Mouse (Mus musculus): Measurements from ENCODE around the gene Aldh16a1. TPM values are rescaled to one million over a fixed set of nuclear protein-coding genes. Genes with fewer than 3 reads are reported as not detected.

The Aldh16a1 gene
- total and polyA plus RNA-seq, 3 experiments = 26.9 to 49.8 (median 45.1) TPM

DNA sequence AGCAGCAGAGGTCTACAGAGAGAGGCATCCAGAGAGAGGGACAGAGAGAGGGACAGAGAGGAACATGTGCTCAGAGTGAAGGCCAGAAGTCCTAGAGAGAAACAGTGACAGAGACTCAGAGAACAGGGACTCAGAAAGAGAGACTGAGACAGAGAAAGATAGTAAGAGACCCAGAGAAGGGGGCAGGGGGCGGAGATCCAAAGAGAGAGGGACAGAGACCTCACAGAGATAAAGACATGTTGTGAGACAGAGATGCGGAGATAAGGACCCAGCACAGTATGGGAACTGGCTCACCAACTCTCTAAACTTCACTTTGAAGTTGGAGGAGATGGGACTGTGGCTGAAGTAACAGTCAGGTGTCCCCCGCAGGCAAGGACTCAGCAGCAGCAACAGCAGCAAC lies 19.0 kb downstream of the Aldh16a1 start:
- Histone ChIP-seq H3K79me2 (replicated peaks; ENCODE audit: control insufficient read depth, extremely low read depth, insufficient read depth, poor library complexity, severe bottlenecking) (no peaks in the 10 kb centered on the region), H3K9me3 (replicated peaks; ENCODE audit: low read length) (peaks cover 3% of the 10 kb centered on the region), H3K27ac (ENCODE audit: insufficient read depth, low read depth) (no peak overlapping the region), H3K4me2 (ENCODE audit: insufficient read depth, low read depth, poor library complexity, severe bottlenecking) (peak overlapping the region; percentile 72), H3K4me3 (replicated peaks in 1 of 3; ENCODE audit: low read depth in 2 of 3, low read length in 2 of 3, poor library complexity in 1 of 3) (peak overlapping the region; percentile 37 to 76 (median 67)), H3K4me1 (ENCODE audit: control insufficient read depth in 1 of 2, insufficient read depth in 2 of 2) (peaks cover 5 to 25% of the 10 kb centered on the region in 2 experiments), H3K36me3 (replicated peaks in 1 of 2; ENCODE audit: control insufficient read depth in 1 of 2, insufficient read depth in 1 of 2, low read length in 1 of 2) (peaks cover 0 to 26% of the 10 kb centered on the region in 2 experiments), H3K27me3 (replicated peaks) (no peaks in the 10 kb centered on the region), H3K9ac (ENCODE audit: insufficient read depth, low read depth) (peak overlapping the region; percentile 86; the same call in 1 of the 2 replicates)
- in situ Hi-C loops (cut with MboI; ENCODE audit: low pct_ligation_motif_present, low pct_unique_long_range_greater_than_20kb, low sequenced_read_pairs) (no loop called here), dilution Hi-C loops (cut with MboI; ENCODE audit: extremely low pct_ligation_motif_present, extremely low pct_unique_long_range_greater_than_20kb, low sequenced_read_pairs) (no loop called here)
- no peak for DNase-seq (ENCODE audit: extremely low read depth)
- TF ChIP-seq IRF4 (IDR thresholded peaks at IDR 0.05; ENCODE audit: low read depth, low read length) (no peak), ZNF384 (IDR thresholded peaks at IDR 0.05; ENCODE audit: low read depth, low read length) (no peak), JUN (IDR thresholded peaks at IDR 0.05; ENCODE audit: insufficient read depth, low read depth, low read length) (no peak), USF2 (conservative IDR thresholded peaks at IDR 0.05; ENCODE audit: low read depth, low read length) (no peak), MEF2A (IDR thresholded peaks at IDR 0.05; ENCODE audit: borderline replicate concordance, low read depth, low read length) (no peak), POLR2A (IDR thresholded peaks at IDR 0.05; ENCODE audit: low read depth, low read length) (no peak), TBP (conservative IDR thresholded peaks at IDR 0.05; ENCODE audit: low read depth, low read length) (no peak), E2F4 (IDR thresholded peaks at IDR 0.05; ENCODE audit: insufficient replicate concordance, low read depth, low read length) (no peak), ZKSCAN1 (IDR thresholded peaks at IDR 0.05; ENCODE audit: borderline replicate concordance, low read depth, low read length) (no peak), MAX (IDR thresholded peaks at IDR 0.05; ENCODE audit: low read length) (no peak), CHD2 (IDR thresholded peaks at IDR 0.05; ENCODE audit: low read length) (no peak), KAT2A (IDR thresholded peaks at IDR 0.05; ENCODE audit: insufficient replicate concordance, low read length) (no peak), ZMIZ1 (IDR thresholded peaks at IDR 0.05; ENCODE audit: low read depth, low read length) (no peak), PAX5 (IDR thresholded peaks at IDR 0.05; ENCODE audit: low read length) (no peak), ELF1 (IDR thresholded peaks at IDR 0.05; ENCODE audit: low read depth, low read length) (no peak), USF1 (IDR thresholded peaks at IDR 0.05; ENCODE audit: low read depth, low read length) (no peak), MAFK (IDR thresholded peaks at IDR 0.05; ENCODE audit: insufficient replicate concordance, low read length) (no peak)

DNA sequence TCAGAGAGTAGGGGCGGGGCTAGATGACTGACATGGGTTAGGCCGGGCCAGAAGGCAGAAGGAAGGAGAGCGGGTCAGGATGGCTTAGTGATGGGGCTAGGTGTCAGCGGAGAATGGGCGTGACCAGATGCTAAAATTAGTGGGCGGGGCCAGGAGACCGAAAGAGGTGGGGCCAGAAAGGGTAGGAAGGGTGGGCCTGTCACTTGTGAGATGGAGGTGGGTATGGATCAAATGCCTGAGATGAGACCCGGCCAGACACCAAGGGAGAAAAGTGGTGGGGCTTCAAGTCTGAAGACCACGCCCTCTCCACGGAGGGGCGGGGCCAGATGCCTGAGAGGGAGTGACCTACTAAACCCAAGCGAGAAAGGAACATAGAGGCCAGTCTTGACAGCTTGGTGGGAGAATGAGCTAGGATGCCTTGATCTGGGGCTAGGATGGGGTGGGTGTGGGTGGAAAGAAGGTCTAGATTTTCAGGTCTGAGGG lies 19.8 kb downstream of the Aldh16a1 start:
- H3K4me1 ChIP-seq (ENCODE audit: control insufficient read depth in 1 of 2, insufficient read depth in 2 of 2) = peaks cover 7 to 28% of the 10 kb centered on the region in 2 experiments
- DNase-seq (ENCODE audit: extremely low read depth) = peak; percentile 65
- dilution Hi-C loops (cut with MboI; ENCODE audit: extremely low pct_ligation_motif_present, extremely low pct_unique_long_range_greater_than_20kb, low sequenced_read_pairs) = no loop called here

More for the DNA sequence above, 19.8 kb downstream of the Aldh16a1 start:
- H3K4me3 ChIP-seq (replicated peaks in 1 of 3; ENCODE audit: low read depth in 2 of 3, low read length in 2 of 3, poor library complexity in 1 of 3) = no peak overlapping the region
- H3K9ac ChIP-seq (ENCODE audit: insufficient read depth, low read depth) = no peak overlapping the region
- TF ChIP-seq NRF1 (IDR thresholded peaks at IDR 0.05; ENCODE audit: low read depth, low read length) (no peak), IRF4 (IDR thresholded peaks at IDR 0.05; ENCODE audit: low read depth, low read length) (no peak), USF1 (IDR thresholded peaks at IDR 0.05; ENCODE audit: low read depth, low read length) (no peak), BHLHE40 (IDR thresholded peaks at IDR 0.05; ENCODE audit: low read depth, low read length) (no peak), POLR2AphosphoS2 (IDR thresholded peaks at IDR 0.05; ENCODE audit: low read depth, low read length) (no peak), GABPA (IDR thresholded peaks at IDR 0.05; ENCODE audit: insufficient replicate concordance, low read depth, low read length) (no peak), USF2 (conservative IDR thresholded peaks at IDR 0.05; ENCODE audit: low read depth, low read length) (no peak), MEF2A (IDR thresholded peaks at IDR 0.05; ENCODE audit: borderline replicate concordance, low read depth, low read length) (no peak), TBP (conservative IDR thresholded peaks at IDR 0.05; ENCODE audit: low read depth, low read length) (no peak), UBTF (IDR thresholded peaks at IDR 0.05; ENCODE audit: low read depth, low read length) (no peak), TCF12 (IDR thresholded peaks at IDR 0.05; ENCODE audit: low read depth, low read length) (no peak), ZMIZ1 (IDR thresholded peaks at IDR 0.05; ENCODE audit: low read depth, low read length) (no peak), KAT2A (IDR thresholded peaks at IDR 0.05; ENCODE audit: insufficient replicate concordance, low read length) (no peak), MAFK (IDR thresholded peaks at IDR 0.05; ENCODE audit: insufficient replicate concordance, low read length) (no peak), CHD2 (IDR thresholded peaks at IDR 0.05; ENCODE audit: low read length) (no peak), JUN (IDR thresholded peaks at IDR 0.05; ENCODE audit: insufficient read depth, low read depth, low read length) (no peak), HCFC1 (IDR thresholded peaks at IDR 0.05; ENCODE audit: low read depth, low read length) (no peak), ZC3H11A (IDR thresholded peaks at IDR 0.05; ENCODE audit: low read depth, low read length) (no peak), MAX (IDR thresholded peaks at IDR 0.05; ENCODE audit: low read length) (no peak)
- no peaks in the 10 kb centered on the region for H3K27me3 ChIP-seq (replicated peaks)
- no peak overlapping the region for H3K4me2 ChIP-seq (ENCODE audit: insufficient read depth, low read depth, poor library complexity, severe bottlenecking)
- H3K9me3 ChIP-seq (replicated peaks; ENCODE audit: low read length) = peaks cover 3% of the 10 kb centered on the region
- in situ Hi-C loops (cut with MboI; ENCODE audit: low pct_ligation_motif_present, low pct_unique_long_range_greater_than_20kb, low sequenced_read_pairs) = no loop called here
- peaks cover 0 to 23% of the 10 kb centered on the region in 2 experiments for H3K36me3 ChIP-seq (replicated peaks in 1 of 2; ENCODE audit: control insufficient read depth in 1 of 2, insufficient read depth in 1 of 2, low read length in 1 of 2)
- H3K79me2 ChIP-seq (replicated peaks; ENCODE audit: control insufficient read depth, extremely low read depth, insufficient read depth, poor library complexity, severe bottlenecking) = no peaks in the 10 kb centered on the region
- H3K27ac ChIP-seq (ENCODE audit: insufficient read depth, low read depth) = no peak overlapping the region

Measured in CH12.LX (cell line).